Mouse (Mus musculus) kidney, postnatal 10 days (tissue): Measurements from ENCODE around the gene Relb.

Source experiments
- DNase-seq: peaks from one replicate; pipeline ENCODE4 v3.0.0; 2021; ENCODE audit warnings: mixed read lengths

The Relb gene

GRCm38 (mm10) chr7:19629361-19629734, at the start of gene Relb:
Gene Relb, minus strand, starts transcription at chr7:19629438.
- DNase-seq: peak; percentile 97

- no peak for DNase-seq
Observed at GRCm38 (mm10) chr7:19678901-19679300, 49.7 kb upstream of the Relb start.

GRCm38 (mm10) chr7:19677872-19678271, 48.6 kb upstream of the Relb start, which contains the start of gene Apoc2:
Gene Apoc2, minus strand, starts transcription at chr7:19677941.
- no peak for DNase-seq

- no peak for DNase-seq
Observed at GRCm38 (mm10) chr7:19676662-19677061, 47.4 kb upstream of the Relb start.

- no peak for DNase-seq
Observed at GRCm38 (mm10) chr7:19675824-19676223, 46.6 kb upstream of the Relb start.

- DNase-seq: peak; percentile 11
Observed at GRCm38 (mm10) chr7:19673083-19673699, 44.0 kb upstream of the Relb start.

- DNase-seq: no peak
Observed at GRCm38 (mm10) chr7:19671511-19671910, 42.3 kb upstream of the Relb start.

- peak; percentile 96 for DNase-seq
Observed at GRCm38 (mm10) chr7:19668947-19669721, 39.9 kb upstream of the Relb start.

GRCm38 (mm10) chr7:19667434-19667833, 38.2 kb upstream of the Relb start:
- DNase-seq: no peak

- DNase-seq: no peak
Observed at GRCm38 (mm10) chr7:19666750-19667149, 37.5 kb upstream of the Relb start.

- DNase-seq: peak; percentile 98
Observed at GRCm38 (mm10) chr7:19664955-19665841, 36.0 kb upstream of the Relb start, which contains the start of gene Clptm1. Gene Clptm1, minus strand, starts transcription at chr7:19665033.

- no peak for DNase-seq
Observed at GRCm38 (mm10) chr7:19664455-19664954, 35.3 kb upstream of the Relb start.

GRCm38 (mm10) chr7:19663940-19664339, 34.7 kb upstream of the Relb start:
- DNase-seq: peak; percentile 20

- no peak for DNase-seq
Observed at GRCm38 (mm10) chr7:19652614-19653013, 23.4 kb upstream of the Relb start.

GRCm38 (mm10) chr7:19651063-19651786, 22.0 kb upstream of the Relb start:
- DNase-seq: peak; percentile 39

GRCm38 (mm10) chr7:19641223-19641622, 12.0 kb upstream of the Relb start:
- DNase-seq: no peak

- no peak for DNase-seq
Observed at GRCm38 (mm10) chr7:19635074-19635827, 6.0 kb upstream of the Relb start.

GRCm38 (mm10) chr7:19634591-19634990, 5.4 kb upstream of the Relb start:
- no peak for DNase-seq

GRCm38 (mm10) chr7:19633855-19634254, 4.6 kb upstream of the Relb start:
- DNase-seq: no peak

- no peak for DNase-seq
Observed at GRCm38 (mm10) chr7:19633197-19633596, 4.0 kb upstream of the Relb start.

- no peak for DNase-seq
Observed at GRCm38 (mm10) chr7:19632720-19633119, 3.5 kb upstream of the Relb start.

GRCm38 (mm10) chr7:19632275-19632674, 3.0 kb upstream of the Relb start:
- DNase-seq: no peak
